Mouse (Mus musculus) MEL (cell line): ENCODE results near the gene Ccl9. TPM values are rescaled to one million over a fixed set of nuclear protein-coding genes. Genes with fewer than 3 reads are reported as not detected.

ENCODE experiments used
- DNase-seq: peaks from one replicate; pipeline ENCODE4 v3.0.0; 2011; ENCODE audit warnings: low read depth, low spot score
- H3K27ac ChIP-seq: 2 replicates; pipeline ENCODE4 v1.5.1; 2012; ENCODE audit warnings: low read depth, mild to moderate bottlenecking, control low read depth, low read length, moderate library complexity; ENCODE audit not compliant: control insufficient read depth
- H3K27me3 ChIP-seq, 2 experiments: fragments of 150-350 bp in 1 of 2; sonication (generic) in 1 of 2; 2 replicates each; pipeline ENCODE4 v1.6.1; 2012; ENCODE audit warnings: low read length in 2 of 2, mild to moderate bottlenecking in 2 of 2, improper control_type of control experiment in 1 of 2, moderate library complexity in 1 of 2; ENCODE audit not compliant: insufficient read depth in 2 of 2, control insufficient read depth in 1 of 2
- H3K36me3 ChIP-seq, 2 experiments: 2 replicates each; pipeline ENCODE4 v1.6.1; 2012 to 2014; ENCODE audit warnings: low read length in 2 of 2, improper control_type of control experiment in 1 of 2, inconsistent platforms in 1 of 2, mild to moderate bottlenecking in 1 of 2; ENCODE audit not compliant: insufficient read depth in 2 of 2, control insufficient read depth in 1 of 2
- H3K4me1 ChIP-seq, 2 experiments: fragments of 150-350 bp in 1 of 2; sonication (generic) in 1 of 2; 2 replicates each; pipeline ENCODE4 v1.6.1; 2012; ENCODE audit warnings: low read length in 2 of 2, improper control_type of control experiment in 1 of 2, mild to moderate bottlenecking in 1 of 2; ENCODE audit not compliant: insufficient read depth in 2 of 2, control insufficient read depth in 1 of 2
- H3K4me3 ChIP-seq, 2 experiments: fragments of 150-350 bp in 1 of 2; sonication (generic) in 1 of 2; 2 replicates each; pipeline ENCODE4 v1.5.1; 2012; ENCODE audit warnings: low read depth in 2 of 2, low read length in 2 of 2, mild to moderate bottlenecking in 2 of 2, moderate library complexity in 2 of 2, control low read depth in 1 of 2, improper control_type of control experiment in 1 of 2; ENCODE audit not compliant: control insufficient read depth in 1 of 2, insufficient read depth in 1 of 2
- H3K79me2 ChIP-seq: 2 replicates; pipeline ENCODE4 v1.6.1; 2012; ENCODE audit warnings: mild to moderate bottlenecking, low read length, moderate library complexity; ENCODE audit not compliant: control insufficient read depth, poor library complexity, insufficient read depth
- H3K9ac ChIP-seq: 2 replicates; pipeline ENCODE4 v1.6.1; 2012; ENCODE audit warnings: low read depth, mild to moderate bottlenecking, control low read depth, low read length, moderate library complexity; ENCODE audit not compliant: control insufficient read depth, poor library complexity, severe bottlenecking
- H3K9me3 ChIP-seq: fragments of 150-350 bp; sonication (generic); replicated peaks from 2 replicates; pipeline ENCODE4 v1.6.1; 2012; ENCODE audit warnings: mild to moderate bottlenecking, low read length, improper control_type of control experiment, moderate library complexity; ENCODE audit not compliant: insufficient read depth
- BHLHE40 ChIP-seq: IDR thresholded peaks from 2 replicates; pipeline ENCODE4 v1.6.1; 2012; ENCODE audit warnings: low read depth, mild to moderate bottlenecking, inconsistent platforms, low read length, improper control_type of control experiment, borderline replicate concordance
- CHD1 ChIP-seq: IDR thresholded peaks from 2 replicates; pipeline ENCODE4 v1.6.1; 2012; ENCODE audit warnings: low read depth, mild to moderate bottlenecking, inconsistent platforms, low read length, improper control_type of control experiment
- ELF1 ChIP-seq: IDR thresholded peaks from 2 replicates; pipeline ENCODE4 v1.6.1; 2014; ENCODE audit warnings: low read depth, mild to moderate bottlenecking, inconsistent platforms, low read length, improper control_type of control experiment, moderate library complexity
- GATA1 ChIP-seq: IDR thresholded peaks from 2 replicates; pipeline ENCODE4 v1.6.1; 2011; ENCODE audit warnings: low read depth, low read length, improper control_type of control experiment
- HCFC1 ChIP-seq: IDR thresholded peaks from 2 replicates; pipeline ENCODE4 v1.6.1; 2012; ENCODE audit warnings: low read depth, mild to moderate bottlenecking, inconsistent platforms, low read length, improper control_type of control experiment, moderate library complexity
- JUND ChIP-seq: IDR thresholded peaks from 2 replicates; pipeline ENCODE4 v1.6.1; 2011; ENCODE audit warnings: low read depth, mild to moderate bottlenecking, improper control_type of control experiment, low read length
- KAT2A ChIP-seq: conservative IDR thresholded peaks from 2 replicates; pipeline ENCODE4 v1.6.1; 2012; ENCODE audit warnings: low read depth, low read length, improper control_type of control experiment, inconsistent platforms
- MAFK ChIP-seq: IDR thresholded peaks from 2 replicates; pipeline ENCODE4 v1.6.1; 2011; ENCODE audit warnings: low read depth, mild to moderate bottlenecking, low read length, improper control_type of control experiment, borderline replicate concordance
- MAZ ChIP-seq: IDR thresholded peaks from 2 replicates; pipeline ENCODE4 v1.6.1; 2012; ENCODE audit warnings: low read depth, mild to moderate bottlenecking, inconsistent platforms, low read length, improper control_type of control experiment
- MYC ChIP-seq: IDR thresholded peaks from 2 replicates; pipeline ENCODE4 v1.6.1; 2011; ENCODE audit warnings: low read depth, mild to moderate bottlenecking, low read length, improper control_type of control experiment, moderate library complexity
- NRF1 ChIP-seq: IDR thresholded peaks from 2 replicates; pipeline ENCODE4 v1.6.1; 2014; ENCODE audit warnings: low read depth, mild to moderate bottlenecking, inconsistent platforms, low read length, improper control_type of control experiment, moderate library complexity; ENCODE audit not compliant: poor library complexity, insufficient read depth, severe bottlenecking
- POLR2A ChIP-seq, 2 experiments: IDR thresholded peaks; 2 replicates each; pipeline ENCODE4 v1.6.1; 2011 to 2012; ENCODE audit warnings: low read length in 2 of 2, mild to moderate bottlenecking in 2 of 2, control low read depth in 1 of 2, improper control_type of control experiment in 1 of 2, low read depth in 1 of 2, moderate library complexity in 1 of 2; ENCODE audit not compliant: control insufficient read depth in 1 of 2, insufficient read depth in 1 of 2, poor library complexity in 1 of 2
- POLR2AphosphoS2 ChIP-seq: IDR thresholded peaks from 2 replicates; pipeline ENCODE4 v1.6.1; 2011; ENCODE audit warnings: low read length, improper control_type of control experiment
- POLR2AphosphoS5 ChIP-seq: IDR thresholded peaks from 2 replicates; pipeline ENCODE4 v1.6.1; 2012; ENCODE audit warnings: low read depth, borderline replicate concordance, mild to moderate bottlenecking, inconsistent platforms, low read length, moderate library complexity, mixed read lengths
- RAD21 ChIP-seq: IDR thresholded peaks from 2 replicates; pipeline ENCODE4 v1.6.1; 2011; ENCODE audit warnings: mild to moderate bottlenecking, low read depth, low read length, improper control_type of control experiment
- RCOR1 ChIP-seq: IDR thresholded peaks from 2 replicates; pipeline ENCODE4 v1.6.1; 2012; ENCODE audit warnings: low read depth, mild to moderate bottlenecking, inconsistent platforms, low read length, improper control_type of control experiment
- USF1 ChIP-seq: IDR thresholded peaks from 2 replicates; pipeline ENCODE4 v1.6.1; 2014; ENCODE audit warnings: low read depth, mild to moderate bottlenecking, inconsistent platforms, low read length, improper control_type of control experiment, moderate library complexity
- USF2 ChIP-seq, 2 experiments: IDR thresholded peaks; 2 replicates each; pipeline ENCODE4 v1.6.1; 2011 to 2012; ENCODE audit warnings: improper control_type of control experiment in 2 of 2, low read length in 2 of 2, borderline replicate concordance in 1 of 2, inconsistent platforms in 1 of 2, low read depth in 1 of 2, mild to moderate bottlenecking in 1 of 2; ENCODE audit not compliant: insufficient read depth in 1 of 2
- ZC3H11A ChIP-seq: IDR thresholded peaks from 2 replicates; pipeline ENCODE4 v1.6.1; 2012; ENCODE audit warnings: low read depth, mild to moderate bottlenecking, inconsistent platforms, low read length, improper control_type of control experiment
- ZKSCAN1 ChIP-seq: IDR thresholded peaks from 2 replicates; pipeline ENCODE4 v1.6.1; 2012; ENCODE audit warnings: low read depth, mild to moderate bottlenecking, inconsistent platforms, low read length, improper control_type of control experiment, moderate library complexity
- ZMIZ1 ChIP-seq: IDR thresholded peaks from 2 replicates; pipeline ENCODE4 v1.6.1; 2012; ENCODE audit warnings: low read depth, mild to moderate bottlenecking, inconsistent platforms, low read length, improper control_type of control experiment, moderate library complexity
- polyA plus RNA-seq, 2 experiments: library from polyadenylated mRNA; stranded (reverse) in 1 of 2; unstranded in 1 of 2; fragments of >175 nt in 1 of 2; fragments of >200 nt in 1 of 2; gene quantifications; 2 replicates each; pipeline versions ENCODE4 v1.2.1 to v1.2.4; 2012; ENCODE audit warnings: low replicate concordance in 2 of 2, low read depth in 1 of 2; ENCODE audit not compliant: insufficient read length in 2 of 2, insufficient read depth in 1 of 2, missing spikeins in 1 of 2
- total RNA-seq: library from RNA; depleted of rRNA; stranded (reverse); fragments of 300-350 nt; gene quantifications from 2 replicates; pipeline ENCODE4 v1.2.3, GENCODE M21; 2012

Gene Ccl9
- total and polyA plus RNA-seq, 3 experiments: 0.62 to 1.7 TPM; not detected in 1

DNA sequence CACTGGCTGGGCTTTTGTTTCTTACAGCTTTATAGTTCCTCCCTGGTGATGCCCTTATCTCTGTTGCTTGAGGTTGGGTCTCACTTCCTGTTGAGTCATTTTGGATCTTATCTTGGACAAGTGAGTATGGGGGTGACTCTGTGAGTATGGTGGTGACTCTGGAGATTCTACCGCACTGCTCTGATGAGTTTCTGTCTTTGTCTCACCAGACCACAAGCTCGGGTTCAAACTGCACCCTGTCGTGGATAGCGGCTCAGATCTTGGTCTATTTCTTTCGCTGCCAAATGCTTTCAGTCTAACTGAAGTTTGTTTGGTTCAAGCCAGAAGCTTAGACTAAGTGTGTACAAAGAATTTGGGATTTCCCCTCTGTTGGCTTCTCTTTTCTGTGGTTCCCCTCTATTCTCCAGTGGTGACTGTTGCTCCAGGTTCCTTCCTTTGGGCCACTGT, 28.2 kb downstream of the Ccl9 start (continued):
- TF ChIP-seq NRF1: no peak
- TF ChIP-seq KAT2A: no peak

DNA sequence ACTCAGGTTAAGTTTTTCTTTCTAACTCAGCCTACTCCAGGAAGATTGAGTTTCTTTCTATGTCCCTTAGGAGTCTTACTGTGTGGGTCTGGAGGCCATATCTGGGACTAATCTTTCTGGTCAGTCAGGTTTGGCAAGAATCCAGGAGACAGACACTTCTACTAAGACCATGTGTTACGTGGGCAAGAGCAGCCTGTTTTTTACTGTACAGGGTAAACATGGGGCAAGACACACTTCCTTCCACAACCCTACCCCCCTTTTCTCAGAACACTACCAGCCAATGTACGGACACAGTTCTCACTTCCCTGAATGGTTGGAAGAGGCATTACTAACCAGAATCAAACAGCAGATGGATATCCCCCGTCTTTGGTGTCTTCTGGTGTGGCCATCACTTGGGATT, 34.2 kb downstream of the Ccl9 start:
- Histone ChIP-seq H3K27ac (no peak overlapping the region), H3K36me3 (no peaks in the 10 kb centered on the region; a peak in 1 of 4 replicates), H3K27me3 (no peaks in the 10 kb centered on the region; a peak in 1 of 4 replicates), H3K4me3 (no peak overlapping the region), H3K79me2 (no peaks in the 10 kb centered on the region), H3K4me1 (peaks cover 0 to under 1% of the 10 kb centered on the region in 2 experiments; a peak in 1 of 4 replicates), H3K9me3 (no peaks in the 10 kb centered on the region), H3K9ac (no peak overlapping the region)
- DNase-seq: no peak
- TF ChIP-seq MAFK: no peak
- no peak for TF ChIP-seq ZKSCAN1
- TF ChIP-seq USF1: no peak
- no peak for TF ChIP-seq USF2 (IDR thresholded peaks at IDR 0.05; ENCODE audit: borderline replicate concordance in 1 of 2, insufficient read depth in 1 of 2, low read depth in 1 of 2, low read length in 2 of 2)
- no peak for TF ChIP-seq ZC3H11A
- no peak for TF ChIP-seq BHLHE40
- TF ChIP-seq RAD21: no peak
- TF ChIP-seq POLR2AphosphoS5: no peak
- TF ChIP-seq GATA1: no peak
- TF ChIP-seq ELF1: no peak
- no peak for TF ChIP-seq RCOR1
- TF ChIP-seq ZMIZ1: no peak
- no peak for TF ChIP-seq POLR2AphosphoS2
- no peak for TF ChIP-seq MAZ
- no peak for TF ChIP-seq POLR2A (IDR thresholded peaks at IDR 0.05; ENCODE audit: control insufficient read depth in 1 of 2, insufficient read depth in 1 of 2, low read depth in 1 of 2, low read length in 2 of 2, poor library complexity in 1 of 2)
- TF ChIP-seq JUND: no peak
- TF ChIP-seq HCFC1: no peak
- TF ChIP-seq CHD1: no peak

GRCm38 (mm10) chr11:83541415-83541814, 37.0 kb downstream of the Ccl9 start:
- H3K79me2 ChIP-seq: no peaks in the 10 kb centered on the region
- no peak for TF ChIP-seq MYC
- TF ChIP-seq MAFK: peak; percentile 60; the same call in 1 of the 2 replicates
- TF ChIP-seq, all 39 proteins: peak for 1
- H3K27ac ChIP-seq: no peak overlapping the region
- H3K4me1 ChIP-seq: 0 out of 4 replicates have a peak, but pooled peaks cover 0 to 3% of the 10 kb centered on the region in 2 experiments
- DNase-seq: no peak
- H3K9ac ChIP-seq: no peak overlapping the region
- H3K27me3 ChIP-seq: no peaks in the 10 kb centered on the region; a peak in 1 of 4 replicates
- H3K36me3 ChIP-seq: no peaks in the 10 kb centered on the region
- H3K9me3 ChIP-seq: no peaks in the 10 kb centered on the region
- H3K4me3 ChIP-seq: no peak overlapping the region
